Mouse (Mus musculus) ES-E14 (cell line): ENCODE results near the gene Zbtb7a.

Source experiments
- HCFC1 ChIP-seq: IDR thresholded peaks from 2 replicates; pipeline ENCODE4 v1.6.1; 2012; ENCODE audit warnings: low read length, inconsistent platforms, borderline replicate concordance; ENCODE audit not compliant: insufficient read depth
- ZC3H11A ChIP-seq: IDR thresholded peaks from 2 replicates; pipeline ENCODE4 v1.6.1; 2012; ENCODE audit warnings: low read depth, mild to moderate bottlenecking, inconsistent platforms, low read length, borderline replicate concordance
- ZNF384 ChIP-seq: IDR thresholded peaks from 2 replicates; pipeline ENCODE4 v1.6.1; 2012; ENCODE audit warnings: low read depth, low read length, inconsistent platforms

DNA sequence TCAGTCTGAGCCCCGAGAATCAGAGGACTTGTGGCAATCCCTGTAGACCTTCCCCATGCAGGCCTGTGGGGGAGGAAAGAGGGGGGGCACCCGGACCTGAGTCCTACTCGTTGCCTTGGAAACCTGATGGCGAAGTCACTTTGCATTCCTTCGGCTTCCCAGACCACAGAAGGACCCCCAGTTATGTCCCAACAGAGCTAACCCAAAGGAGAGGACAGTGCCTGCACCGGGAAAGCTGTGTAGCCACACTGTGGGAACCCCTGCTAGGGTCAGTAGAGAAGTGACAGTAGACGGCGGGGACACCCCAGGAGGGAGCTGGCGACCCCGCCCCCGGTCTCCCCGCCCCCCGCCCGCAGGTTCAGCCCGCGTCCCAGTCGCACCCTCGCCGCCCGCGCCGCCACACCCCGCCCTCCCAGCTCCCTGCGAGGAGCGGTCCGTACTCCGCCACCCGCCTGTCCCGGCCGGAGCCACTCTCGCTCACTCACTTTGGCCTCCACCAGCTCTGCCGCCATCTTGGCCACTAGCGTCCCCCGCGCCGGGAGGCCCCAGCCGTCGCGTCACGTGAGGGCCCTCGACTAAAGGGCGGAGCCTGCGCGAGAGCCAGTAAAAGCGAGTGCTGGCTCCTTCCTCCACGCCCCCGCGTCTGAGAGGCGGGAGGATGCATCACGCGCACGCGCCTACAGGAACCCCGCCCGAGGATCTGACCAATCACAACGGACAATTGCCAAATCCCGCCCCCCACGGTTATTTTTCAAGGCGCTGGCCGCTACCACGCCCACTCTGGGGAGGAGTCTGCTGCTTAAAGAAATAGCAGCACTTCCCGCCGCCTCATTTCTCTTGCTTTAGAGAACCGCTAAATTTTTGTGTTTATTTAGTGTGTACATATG, 32.4 kb downstream of the Zbtb7a start, which contains the start of gene Pias4:
- no peak for TF ChIP-seq ZNF384
- TF ChIP-seq ZC3H11A, result no peak
- TF ChIP-seq HCFC1, result no peak
